Mouse (Mus musculus) kidney, embryonic 15.5 days (tissue): ENCODE results near the gene Tmem190. TPM values are rescaled to one million over a fixed set of nuclear protein-coding genes. Genes with fewer than 3 reads are reported as not detected.
"Not testable (repeated sequence)": the region's sequence is repeated elsewhere in the genome, so short reads cannot be mapped to it uniquely, and the experiment has no call there.

Experiments used
- ATAC-seq: fragments of 200-750 bp; cut with Nextera tagmentation; replicated peaks from 2 replicates; pipeline ENCODE4 v1.8.0; 2017; ENCODE audit warnings: moderate TSS enrichment; ENCODE audit not compliant: low FRiP score
- H3K27ac ChIP-seq: fragments of 300-500 bp; sonication (generic); 2 replicates; pipeline ENCODE4 v1.5.1; 2015; ENCODE audit warnings: mild to moderate bottlenecking, inconsistent platforms
- H3K27me3 ChIP-seq: fragments of 300-500 bp; sonication (generic); 2 replicates; pipeline ENCODE4 v1.6.1; 2015; ENCODE audit warnings: inconsistent platforms
- H3K36me3 ChIP-seq: fragments of 300-500 bp; sonication (generic); 2 replicates; pipeline ENCODE4 v1.6.1; 2015; ENCODE audit warnings: inconsistent platforms
- H3K4me1 ChIP-seq: fragments of 300-500 bp; sonication (generic); 2 replicates; pipeline ENCODE4 v1.6.1; 2015; ENCODE audit warnings: inconsistent platforms
- H3K4me2 ChIP-seq: fragments of 300-500 bp; sonication (generic); 2 replicates; pipeline ENCODE4 v1.6.1; 2015; ENCODE audit warnings: moderate library complexity, mild to moderate bottlenecking, inconsistent platforms
- H3K4me3 ChIP-seq: fragments of 300-500 bp; sonication (generic); replicated peaks from 2 replicates; pipeline ENCODE4 v1.5.1; 2015; ENCODE audit warnings: mild to moderate bottlenecking, inconsistent platforms
- H3K9ac ChIP-seq: fragments of 300-500 bp; sonication (generic); 2 replicates; pipeline ENCODE4 v1.6.1; 2015; ENCODE audit warnings: mild to moderate bottlenecking, inconsistent platforms
- H3K9me3 ChIP-seq: fragments of 300-500 bp; sonication (generic); replicated peaks from 2 replicates; pipeline ENCODE4 v1.6.1; 2016; ENCODE audit warnings: inconsistent platforms
- WGBS: fragments of 180-500 bp; shearing (Covaris S2); methylation state at CpG from one replicate; pipeline ENCODE4 v1.1.7; 2015; ENCODE audit warnings: mixed read lengths; 5-methylcytosine and 5-hydroxymethylcytosine counted together
- polyA plus RNA-seq: library from polyadenylated mRNA; unstranded; fragments of >200 nt; fragmentation: Nextera tagmentation; extraction: Ambion mirVana; gene quantifications from 2 replicates; pipeline ENCODE4 v1.2.1, GENCODE M21; 2015

Tmem190 gene
- polyA plus RNA-seq, 1 experiment from 2014 or later: not detected

- ATAC-seq: no peak
- no peak overlapping the region for H3K4me2 ChIP-seq
- no peak overlapping the region for H3K4me3 ChIP-seq
- H3K27ac ChIP-seq: no peak overlapping the region
- peaks cover 16% of the 10 kb centered on the region for H3K4me1 ChIP-seq
- H3K9me3 ChIP-seq: no peaks in the 10 kb centered on the region
- no peaks in the 10 kb centered on the region for H3K27me3 ChIP-seq
- no peak overlapping the region for H3K9ac ChIP-seq
- peaks cover 49% of the 10 kb centered on the region for H3K36me3 ChIP-seq
- 66% methylated on average over 7 of the region's 7 CpGs for WGBS
These were observed 13.2 kb downstream of the Tmem190 start for GRCm38 (mm10) chr7:4795767-4796433.

GRCm38 (mm10) chr7:4802247-4802646 lies 19.5 kb downstream of the Tmem190 start:
- Histone ChIP-seq H3K27ac (no peak overlapping the region), H3K9me3 (no peaks in the 10 kb centered on the region), H3K27me3 (no peaks in the 10 kb centered on the region), H3K4me3 (no peak overlapping the region), H3K9ac (no peak overlapping the region), H3K4me1 (no peaks in the 10 kb centered on the region), H3K4me2 (no peak overlapping the region), H3K36me3 (peaks cover 49% of the 10 kb centered on the region)
- ATAC-seq: no peak

GRCm38 (mm10) chr7:4806716-4807115 lies 24.0 kb downstream of the Tmem190 start:
- Histone ChIP-seq H3K27me3 (no peaks in the 10 kb centered on the region), H3K27ac (no peak overlapping the region), H3K4me2 (no peak overlapping the region), H3K4me1 (peaks cover 23% of the 10 kb centered on the region), H3K9ac (no peak overlapping the region), H3K36me3 (peaks cover 66% of the 10 kb centered on the region), H3K9me3 (no peaks in the 10 kb centered on the region), H3K4me3 (no peak overlapping the region)
- 93% methylated on average over 7 of the region's 7 CpGs for WGBS
- no peak for ATAC-seq

- 39% methylated on average over 10 of the region's 10 CpGs for WGBS
These were observed 28.4 kb downstream of the Tmem190 start for GRCm38 (mm10) chr7:4811131-4811530.

GRCm38 (mm10) chr7:4811842-4812302 lies 29.1 kb downstream of the Tmem190 start:
- no peak for ATAC-seq
- peaks cover 28% of the 10 kb centered on the region for H3K4me1 ChIP-seq
- H3K27ac ChIP-seq: peak overlapping the region; percentile 98
- under 1% methylated on average over 27 of the region's 36 CpGs for WGBS
- no peaks in the 10 kb centered on the region for H3K9me3 ChIP-seq
- no peaks in the 10 kb centered on the region for H3K27me3 ChIP-seq
- H3K36me3 ChIP-seq: peaks cover 37% of the 10 kb centered on the region
- H3K9ac ChIP-seq: peak overlapping the region; percentile 99
- peak overlapping the region; percentile 76 for H3K4me2 ChIP-seq
- peak overlapping the region; percentile 99 for H3K4me3 ChIP-seq

More at GRCm38 (mm10) chr7:4811131-4811530, 28.4 kb downstream of the Tmem190 start:
- Histone ChIP-seq H3K4me2 (peak overlapping the region; percentile 76), H3K36me3 (peaks cover 44% of the 10 kb centered on the region), H3K4me1 (peaks cover 28% of the 10 kb centered on the region), H3K9ac (peak overlapping the region; percentile 99), H3K4me3 (peak overlapping the region; percentile 99), H3K27ac (0 out of 2 replicates have a peak overlapping the region, but pooled peaks have one; percentile 98)
- not testable (repeated sequence) for ATAC-seq, H3K9me3 ChIP-seq, H3K27me3 ChIP-seq

- no peaks in the 10 kb centered on the region for H3K9me3 ChIP-seq
- H3K36me3 ChIP-seq: peaks cover 31% of the 10 kb centered on the region
- peak; percentile 99 for ATAC-seq
- H3K27me3 ChIP-seq: no peaks in the 10 kb centered on the region
- H3K4me3 ChIP-seq: peak within 1 kb of the TSS; percentile 99
- H3K4me1 ChIP-seq: peaks cover 28% of the 10 kb centered on the region
- H3K4me2 ChIP-seq: peak within 1 kb of the TSS; percentile 76
- H3K27ac ChIP-seq: peak within 1 kb of the TSS; percentile 98
- under 1% methylated on average over 62 of the region's 62 CpGs for WGBS
- peak within 1 kb of the TSS; percentile 99 for H3K9ac ChIP-seq
These were observed 29.8 kb downstream of the Tmem190 start, which contains the start of gene Ube2s for GRCm38 (mm10) chr7:4812303-4813104. Gene Ube2s, minus strand, starts transcription at chr7:4812590.

GRCm38 (mm10) chr7:4813105-4813791 lies 30.5 kb downstream of the Tmem190 start:
- peak overlapping the region; percentile 38; the same call in 1 of the 2 replicates for H3K9ac ChIP-seq
- 24% methylated on average over 8 of the region's 8 CpGs for WGBS
- peak overlapping the region; percentile 98 for H3K27ac ChIP-seq
- no peaks in the 10 kb centered on the region for H3K27me3 ChIP-seq
- peak overlapping the region; percentile 99 for H3K4me3 ChIP-seq
- peaks cover 26% of the 10 kb centered on the region for H3K36me3 ChIP-seq
- H3K9me3 ChIP-seq: no peaks in the 10 kb centered on the region
- no peak for ATAC-seq
- H3K4me2 ChIP-seq: peak overlapping the region; percentile 76
- peaks cover 28% of the 10 kb centered on the region for H3K4me1 ChIP-seq

GRCm38 (mm10) chr7:4816559-4816958 lies 33.8 kb downstream of the Tmem190 start:
- no peaks in the 10 kb centered on the region for H3K36me3 ChIP-seq
- ATAC-seq: no peak
- H3K27me3 ChIP-seq: no peaks in the 10 kb centered on the region
- peaks cover 7% of the 10 kb centered on the region for H3K4me1 ChIP-seq
- H3K4me2 ChIP-seq: no peak overlapping the region
- H3K4me3 ChIP-seq: no peak overlapping the region
- no peak overlapping the region for H3K27ac ChIP-seq
- H3K9ac ChIP-seq: no peak overlapping the region
- no peaks in the 10 kb centered on the region for H3K9me3 ChIP-seq

GRCm38 (mm10) chr7:4820925-4821324 lies 38.2 kb downstream of the Tmem190 start:
- H3K4me1 ChIP-seq: peaks cover 16% of the 10 kb centered on the region; the same call in 1 of the 2 replicates
- WGBS: 89% methylated on average over 7 of the region's 7 CpGs
- not testable (repeated sequence) for H3K9ac ChIP-seq, H3K27me3 ChIP-seq, H3K4me3 ChIP-seq, ATAC-seq, H3K9me3 ChIP-seq, H3K36me3 ChIP-seq, H3K27ac ChIP-seq, H3K4me2 ChIP-seq

GRCm38 (mm10) chr7:4821690-4822089 lies 39.0 kb downstream of the Tmem190 start:
- Histone ChIP-seq H3K4me3 (no peak overlapping the region), H3K27me3 (no peaks in the 10 kb centered on the region), H3K4me1 (peaks cover 16% of the 10 kb centered on the region; the same call in 1 of the 2 replicates), H3K36me3 (no peaks in the 10 kb centered on the region), H3K9ac (no peak overlapping the region), H3K27ac (peak overlapping the region; percentile 73), H3K9me3 (no peaks in the 10 kb centered on the region), H3K4me2 (no peak overlapping the region)
- no peak for ATAC-seq
- 82% methylated on average over 4 of the region's 4 CpGs for WGBS

- Histone ChIP-seq H3K9ac (no peak overlapping the region), H3K4me2 (no peak overlapping the region), H3K36me3 (no peaks in the 10 kb centered on the region), H3K4me3 (no peak overlapping the region), H3K27me3 (no peaks in the 10 kb centered on the region), H3K4me1 (peaks cover 16% of the 10 kb centered on the region; the same call in 1 of the 2 replicates), H3K9me3 (no peaks in the 10 kb centered on the region), H3K27ac (peak overlapping the region; percentile 73)
- peak; percentile 76 for ATAC-seq
- WGBS: 55% methylated on average over 6 of the region's 6 CpGs
These were observed 39.6 kb downstream of the Tmem190 start for GRCm38 (mm10) chr7:4822162-4822907.
